Mouse (Mus musculus) cerebellum, adult 9-10 months (tissue): Measurements from ENCODE around the gene Rara.

Experiments
- DNase-seq: peaks from one replicate; pipeline ENCODE4 v3.0.0; 2022

Gene Rara

GRCm38 (mm10) chr11:98954373-98954772 lies 26.8 kb downstream of the Rara start:
- DNase-seq = no peak

DNA sequence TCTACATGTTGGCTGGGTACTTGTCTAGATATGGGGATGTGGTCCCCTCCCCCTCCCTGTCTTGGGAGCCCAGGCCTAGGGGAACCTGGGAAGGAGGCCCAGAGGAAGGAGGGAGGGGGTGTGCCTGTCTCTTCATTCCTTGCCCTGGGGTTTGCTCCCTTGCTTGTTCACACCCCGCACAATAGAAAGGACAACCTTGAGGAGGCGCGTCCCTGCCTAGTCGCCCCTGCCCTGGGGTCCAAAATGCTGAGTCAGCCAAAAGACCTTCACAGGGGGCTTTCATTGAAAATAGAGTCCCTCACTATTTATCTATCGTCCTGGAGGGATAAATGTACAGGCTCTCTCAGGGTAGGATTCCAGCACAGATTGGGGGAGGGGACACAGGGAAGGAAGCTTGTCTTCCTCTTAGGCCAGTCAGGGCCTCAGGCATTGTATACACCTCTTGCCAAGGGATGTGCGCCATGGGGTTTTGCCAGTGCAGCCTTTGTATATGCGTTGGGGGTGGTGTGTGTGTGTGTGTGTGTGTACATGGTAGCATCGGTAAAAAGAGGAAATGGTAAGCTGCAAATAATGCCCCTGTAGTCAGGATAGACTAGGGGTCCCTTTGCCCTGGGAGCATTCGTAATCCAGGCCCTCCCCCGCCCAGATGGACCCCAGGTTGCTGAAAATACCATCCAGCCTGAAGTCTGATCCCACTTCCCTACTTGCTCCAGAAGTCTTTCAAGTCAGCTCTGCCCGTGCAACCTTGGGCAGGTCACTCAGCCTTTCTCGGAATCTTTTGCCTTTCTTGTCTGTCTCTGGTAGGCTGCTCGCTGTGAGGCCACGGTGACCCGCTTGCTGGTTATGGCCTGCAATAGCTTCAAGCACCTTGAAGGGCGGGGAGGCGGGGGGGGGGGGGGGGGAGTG lies 27.4 kb downstream of the Rara start:
- no peak for DNase-seq

- no peak for DNase-seq
Observed at GRCm38 (mm10) chr11:98955707-98956235, 28.2 kb downstream of the Rara start.

DNA sequence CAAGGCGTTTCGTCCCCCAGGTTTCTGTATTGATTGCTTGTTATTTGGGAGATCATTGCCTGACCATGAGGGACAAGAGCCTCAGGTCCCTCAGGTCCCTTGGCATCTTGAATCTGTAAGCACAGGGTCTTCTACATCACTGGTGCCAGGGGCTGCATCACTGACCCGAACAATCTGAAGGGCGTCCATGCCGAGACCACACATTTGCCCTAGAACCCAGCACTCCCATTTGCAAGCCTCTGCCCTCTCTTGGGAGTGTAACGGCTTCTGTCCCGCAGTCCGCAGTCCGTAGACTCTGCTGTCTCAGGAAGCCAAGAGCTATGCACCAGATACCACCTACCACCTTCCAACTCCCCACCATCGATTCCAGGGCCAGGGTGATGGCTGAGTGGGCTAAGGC lies 28.7 kb downstream of the Rara start:
- DNase-seq = no peak

- DNase-seq = no peak
Observed at GRCm38 (mm10) chr11:98959437-98960312, 32.1 kb downstream of the Rara start.

GRCm38 (mm10) chr11:98960313-98960906 lies 32.8 kb downstream of the Rara start:
- DNase-seq = no peak

DNA sequence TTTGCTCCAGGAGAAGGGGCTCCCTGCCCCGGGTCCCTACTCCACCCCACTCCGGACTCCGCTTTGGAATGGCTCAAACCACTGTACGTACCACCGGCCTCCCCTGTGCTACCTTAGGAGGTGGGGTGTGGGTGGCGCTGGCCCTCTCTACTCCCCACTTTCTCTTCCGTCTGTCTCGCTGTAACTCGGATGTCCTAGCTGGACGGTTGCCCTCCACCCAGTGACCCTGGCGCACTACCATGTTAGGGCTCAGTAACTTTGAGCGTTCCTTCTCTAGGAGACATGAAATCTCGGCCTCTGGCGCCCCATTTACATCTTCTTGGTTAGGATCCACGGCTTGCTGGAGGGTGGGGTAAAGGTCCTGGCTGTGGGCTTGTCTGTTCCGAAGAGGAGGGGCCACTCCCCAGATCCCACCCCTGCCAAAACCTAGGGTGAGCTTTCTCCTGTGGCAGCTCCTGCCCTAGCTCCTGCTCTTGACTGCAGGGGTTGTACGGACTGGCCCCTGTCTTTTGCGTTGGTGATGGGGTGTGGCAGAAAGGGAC lies 33.5 kb downstream of the Rara start:
- DNase-seq = no peak

DNA sequence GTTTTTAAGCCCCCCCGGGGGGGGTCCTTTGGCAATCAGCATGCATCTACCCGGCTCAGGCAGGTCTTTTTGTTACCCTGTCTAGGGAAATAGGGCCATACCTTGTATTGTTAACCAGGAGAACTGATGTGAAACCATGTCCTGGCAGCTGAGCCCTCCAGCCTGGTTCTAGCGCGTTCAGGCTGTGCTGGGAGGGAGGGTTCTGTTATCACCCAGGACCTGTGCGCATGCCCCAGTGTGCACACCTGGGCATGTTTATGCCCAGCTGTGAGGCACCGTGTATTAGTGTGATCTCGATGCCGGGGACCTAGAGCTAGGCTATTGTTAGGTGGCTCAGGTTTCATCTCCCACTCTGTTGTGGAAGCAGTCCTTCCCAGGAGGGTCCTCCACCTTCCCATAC lies 34.1 kb downstream of the Rara start:
- no peak for DNase-seq

GRCm38 (mm10) chr11:98962421-98963095 lies 34.9 kb downstream of the Rara start:
- DNase-seq = peak; percentile 37

- peak; percentile 59 for DNase-seq
Observed at GRCm38 (mm10) chr11:98963191-98964021, 35.8 kb downstream of the Rara start.

DNA sequence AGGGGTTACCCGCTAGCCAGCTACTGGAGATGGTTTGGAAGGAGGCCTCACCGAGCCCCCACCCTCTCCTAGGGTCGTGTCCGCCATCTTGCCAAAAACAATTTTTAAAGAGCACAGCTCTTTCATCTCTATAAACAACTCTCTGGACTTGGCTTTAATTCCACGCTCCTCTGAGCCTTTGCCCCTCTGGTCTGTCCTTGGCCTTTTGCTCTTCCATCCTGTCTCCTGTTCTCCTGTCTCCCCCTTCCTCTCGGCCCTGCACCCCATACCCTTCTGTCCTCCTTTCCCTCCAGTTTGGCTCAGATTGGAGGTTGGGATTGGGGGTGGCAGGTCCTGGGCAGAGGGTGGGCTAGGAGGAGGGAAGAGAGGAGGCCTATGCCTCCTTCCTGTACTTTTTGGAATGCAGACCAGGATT lies 36.6 kb downstream of the Rara start:
- no peak for DNase-seq

DNA sequence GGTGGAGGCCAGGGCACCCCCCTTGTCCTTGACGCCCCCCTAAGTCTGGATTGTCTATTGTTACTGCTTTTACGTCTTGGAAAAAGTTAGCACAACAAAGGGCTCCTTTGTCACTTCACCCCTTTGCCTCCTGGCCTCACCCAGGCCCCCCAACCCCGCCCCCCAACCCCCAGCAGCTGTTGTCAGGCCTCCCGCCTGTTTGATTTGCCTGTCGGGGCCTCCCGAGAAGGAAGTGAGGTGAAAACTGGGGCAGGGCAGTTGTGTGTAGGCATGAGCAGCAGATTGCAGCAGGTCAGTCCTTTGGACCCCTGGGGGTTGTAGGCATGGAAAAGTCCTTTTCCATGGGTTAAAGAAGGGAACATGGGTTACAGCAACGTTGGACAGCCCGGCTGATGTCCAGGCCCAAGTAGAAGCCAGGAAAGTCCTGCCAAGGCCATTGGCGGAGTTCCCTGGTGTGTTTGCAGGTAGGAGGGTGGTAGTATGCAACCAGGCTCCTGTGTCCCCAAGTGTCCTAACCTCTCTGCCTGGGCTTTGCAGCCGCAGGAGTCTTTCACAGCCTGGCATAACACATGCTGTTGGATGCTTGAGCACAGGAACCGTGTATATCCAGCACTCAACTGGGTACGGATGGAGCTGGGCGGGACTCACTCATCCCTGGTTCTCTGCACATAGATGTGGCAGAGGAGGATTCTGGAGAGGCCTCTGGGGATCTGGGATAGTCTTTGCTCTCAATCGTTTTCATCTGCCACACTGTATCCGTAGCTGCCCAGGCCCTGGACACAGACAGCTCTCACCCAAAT lies 37.2 kb downstream of the Rara start:
- peak; percentile 75 for DNase-seq

DNA sequence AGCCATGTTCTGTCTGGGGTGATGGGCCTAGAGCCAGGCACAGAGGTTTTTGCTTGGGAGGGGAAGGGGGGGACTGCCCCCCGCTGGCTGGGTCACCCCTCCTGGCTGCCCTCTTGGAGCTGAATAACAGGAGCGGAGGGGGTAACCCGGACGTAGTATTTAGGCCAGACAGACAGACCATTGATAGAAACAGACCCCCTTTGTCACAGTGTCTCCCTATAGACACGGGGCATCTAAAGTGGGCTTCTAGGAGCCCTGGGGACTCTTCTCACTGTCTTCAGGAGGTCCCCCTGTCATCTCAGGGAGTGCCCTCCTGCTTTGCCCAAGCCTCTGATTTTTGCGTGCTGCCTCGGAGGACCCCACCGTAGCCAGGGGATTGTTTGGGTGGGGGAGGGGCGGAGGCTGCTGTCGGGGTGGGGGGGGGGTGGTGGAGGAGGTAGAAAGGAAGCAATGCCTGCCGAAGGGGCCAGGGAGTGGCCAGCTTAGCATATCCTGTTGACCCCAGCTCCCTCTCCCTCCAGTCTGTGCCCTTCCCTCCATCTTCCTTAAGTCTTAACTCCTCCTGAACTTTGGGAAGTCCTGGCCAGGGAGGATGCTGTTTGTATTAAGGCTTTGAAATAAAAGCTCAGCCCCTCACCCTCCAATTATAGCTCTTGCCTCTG lies 37.9 kb downstream of the Rara start:
- peak; percentile 45 for DNase-seq

GRCm38 (mm10) chr11:98966499-98967141 lies 39.0 kb downstream of the Rara start:
- peak; percentile 82 for DNase-seq

- DNase-seq = peak; percentile 43
Observed at GRCm38 (mm10) chr11:98968079-98968478, 40.5 kb downstream of the Rara start.

DNA sequence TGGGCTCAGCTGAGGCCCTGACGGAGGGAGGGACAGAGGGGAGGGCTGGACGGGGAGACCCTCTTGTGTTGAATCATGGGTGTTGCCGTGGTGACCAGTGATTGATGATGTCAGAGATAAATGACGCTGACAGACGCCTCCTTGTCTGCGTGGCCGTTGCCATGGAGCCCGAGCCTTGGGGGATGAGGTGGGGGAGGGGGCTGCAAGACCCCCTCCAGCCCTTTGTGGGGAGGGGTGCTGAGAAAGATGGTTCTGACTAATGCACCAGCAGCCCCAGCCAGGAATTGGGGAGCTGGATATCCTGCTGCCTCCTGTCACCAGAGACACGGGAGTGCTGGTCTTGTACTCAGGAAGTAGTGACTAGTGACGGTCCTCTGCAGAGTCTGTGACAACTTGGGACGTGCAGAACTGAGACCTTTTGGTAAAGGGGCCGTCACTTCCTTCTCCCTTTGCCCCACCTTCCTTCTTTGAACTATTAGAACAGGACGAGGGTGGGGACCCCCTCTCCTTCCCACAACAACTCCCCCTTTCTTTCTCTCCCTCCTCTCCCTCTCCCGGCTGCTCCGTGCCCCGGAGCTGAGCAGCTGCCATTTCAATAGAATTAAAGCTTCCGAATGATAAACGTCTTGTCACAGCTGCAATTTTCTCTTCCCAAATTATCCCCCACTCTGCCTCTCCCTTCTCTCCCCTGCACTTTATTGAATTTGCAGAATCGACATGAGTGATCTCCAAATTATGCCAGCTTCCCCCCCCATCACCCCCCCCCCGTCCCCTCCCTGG lies 41.3 kb downstream of the Rara start:
- peak; percentile 38 for DNase-seq

- DNase-seq = no peak
Observed at GRCm38 (mm10) chr11:98969496-98969927, 41.9 kb downstream of the Rara start.

DNA sequence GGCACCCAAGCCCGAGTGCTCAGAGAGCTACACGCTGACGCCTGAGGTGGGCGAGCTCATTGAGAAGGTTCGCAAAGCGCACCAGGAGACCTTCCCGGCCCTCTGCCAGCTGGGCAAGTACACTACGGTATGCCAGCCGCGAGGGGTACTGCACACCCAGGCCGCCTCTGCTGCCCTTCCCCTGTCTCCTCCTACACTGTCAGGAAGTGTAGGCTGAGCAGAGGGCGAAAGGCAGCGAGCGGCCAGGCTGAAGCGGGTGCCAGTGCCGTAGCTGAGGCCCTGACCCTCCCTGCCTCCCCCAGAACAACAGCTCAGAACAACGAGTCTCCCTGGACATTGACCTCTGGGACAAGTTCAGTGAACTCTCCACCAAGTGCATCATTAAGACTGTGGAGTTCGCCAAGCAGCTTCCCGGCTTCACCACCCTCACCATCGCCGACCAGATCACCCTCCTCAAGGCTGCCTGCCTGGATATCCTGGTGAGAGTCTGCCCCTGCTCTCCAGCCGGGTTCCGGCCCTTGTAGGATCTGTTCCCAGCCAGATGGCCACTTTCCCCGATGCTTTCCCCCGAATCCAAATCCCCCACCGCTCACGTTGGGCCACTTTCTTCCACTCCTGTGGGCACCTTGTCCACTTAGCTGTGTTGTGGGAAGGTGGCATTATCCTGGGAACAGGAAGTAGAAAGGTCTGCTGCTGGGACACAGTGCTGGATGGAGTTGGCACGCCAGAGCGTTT lies 42.7 kb downstream of the Rara start:
- DNase-seq = peak; percentile 38
